Mouse (Mus musculus): ENCODE results near the gene Ppp1r9a. TPM values are rescaled to one million over a fixed set of nuclear protein-coding genes. Genes with fewer than 3 reads are reported as not detected.

Ppp1r9a gene
- polyA plus RNA-seq, 1 experiment from 2014 or later: 18.7 TPM

GRCm38 (mm10) chr6:5174179-5174812 lies 271.6 kb downstream of the Ppp1r9a start:
- H3K27ac ChIP-seq: no peak overlapping the region
- no peak overlapping the region for H3K4me3 ChIP-seq
- no peaks in the 10 kb centered on the region for H3K27me3 ChIP-seq
- 82% methylated on average over 10 of the region's 10 CpGs for WGBS
- H3K9me3 ChIP-seq: no peaks in the 10 kb centered on the region
- H3K9ac ChIP-seq: no peak overlapping the region
- no peak for ATAC-seq (ENCODE audit: borderline replicate concordance, extremely low read depth, low FRiP score, low TSS enrichment)
- H3K36me3 ChIP-seq: no peaks in the 10 kb centered on the region
- no peak overlapping the region for H3K4me2 ChIP-seq
- H3K4me1 ChIP-seq: no peaks in the 10 kb centered on the region

DNA sequence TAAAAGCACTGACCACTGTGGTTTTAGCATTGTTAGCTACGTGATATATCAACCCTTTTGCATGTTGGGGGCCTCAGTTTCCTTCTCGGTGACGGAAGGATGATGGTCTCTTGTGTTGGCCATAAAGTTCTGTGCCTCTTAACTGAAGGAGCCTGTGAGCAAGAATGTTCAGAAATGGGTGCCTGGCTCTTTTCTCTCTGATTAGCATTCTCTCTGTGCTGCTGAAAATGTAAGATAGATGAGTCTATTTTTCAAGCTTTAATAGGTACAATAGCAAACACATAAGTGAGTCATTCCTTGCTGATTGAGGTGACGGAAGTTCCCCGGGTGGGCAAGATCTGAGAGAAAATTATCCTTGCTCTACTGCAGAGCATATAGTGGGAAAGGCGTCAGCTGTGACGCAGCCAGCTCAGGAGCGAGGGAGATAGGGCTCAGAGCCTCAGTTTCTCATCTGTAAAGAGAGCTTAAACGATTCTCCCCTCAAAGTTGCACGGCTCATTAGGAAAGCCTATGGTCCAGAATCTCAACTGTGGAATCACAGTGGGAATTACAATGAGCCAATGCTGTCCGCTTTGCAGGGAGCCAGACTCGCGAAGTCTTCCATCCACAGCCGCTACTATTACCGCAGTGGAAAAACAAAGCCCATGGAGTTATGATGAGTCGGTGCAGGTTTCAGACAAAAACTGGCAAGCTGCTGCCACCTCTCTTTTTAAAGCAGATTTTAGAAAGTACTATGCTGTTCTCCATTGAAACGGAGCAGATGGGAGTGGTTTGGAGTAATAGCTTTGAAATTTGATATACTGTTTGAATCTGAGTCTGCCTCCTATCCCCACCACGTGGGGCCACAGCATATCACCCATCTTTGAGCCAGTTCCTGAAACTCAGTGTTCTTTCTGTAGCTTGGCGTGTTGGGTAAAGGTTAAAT lies 275.5 kb downstream of the Ppp1r9a start:
- H3K27me3 ChIP-seq: no peaks in the 10 kb centered on the region
- 0 out of 2 replicates have a peak overlapping the region, but pooled peaks have one; percentile 13 for H3K4me3 ChIP-seq
- H3K9ac ChIP-seq: no peak overlapping the region
- ATAC-seq (ENCODE audit: borderline replicate concordance, extremely low read depth, low FRiP score, low TSS enrichment): peak; percentile 70; the same call in 1 of the 2 replicates
- H3K4me1 ChIP-seq: no peaks in the 10 kb centered on the region
- H3K9me3 ChIP-seq: no peaks in the 10 kb centered on the region
- 52% methylated on average over 19 of the region's 19 CpGs for WGBS
- no peak overlapping the region for H3K27ac ChIP-seq
- no peaks in the 10 kb centered on the region for H3K36me3 ChIP-seq
- H3K4me2 ChIP-seq: peak overlapping the region; percentile 41

DNA sequence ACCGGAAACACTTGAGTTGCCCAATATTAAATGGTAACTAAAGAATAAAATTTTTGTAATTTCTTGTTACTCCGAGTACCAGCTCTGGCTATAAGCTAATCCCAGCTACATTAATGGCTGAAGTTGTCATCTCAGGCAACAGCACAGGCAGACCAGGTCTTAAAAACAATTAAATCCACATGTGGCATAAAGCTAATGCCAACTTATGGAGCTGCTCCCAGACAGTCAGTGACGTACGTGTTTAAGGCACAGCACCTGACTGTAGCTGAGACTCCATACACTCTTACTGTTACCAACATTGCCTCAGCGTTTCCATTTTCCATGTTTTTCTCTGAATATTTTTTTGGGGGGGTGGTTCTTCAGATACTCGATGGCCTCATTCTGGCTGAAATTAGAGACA lies 276.5 kb downstream of the Ppp1r9a start:
- ATAC-seq (ENCODE audit: borderline replicate concordance, extremely low read depth, low FRiP score, low TSS enrichment): no peak
- no peak overlapping the region for H3K27ac ChIP-seq
- no peak overlapping the region for H3K4me2 ChIP-seq
- no peaks in the 10 kb centered on the region for H3K4me1 ChIP-seq
- H3K36me3 ChIP-seq: no peaks in the 10 kb centered on the region
- no peak overlapping the region for H3K9ac ChIP-seq
- WGBS: 82% methylated on average over 6 of the region's 6 CpGs
- no peak overlapping the region for H3K4me3 ChIP-seq
- H3K27me3 ChIP-seq: no peaks in the 10 kb centered on the region
- no peaks in the 10 kb centered on the region for H3K9me3 ChIP-seq

GRCm38 (mm10) chr6:5180645-5181044 lies 277.9 kb downstream of the Ppp1r9a start:
- Histone ChIP-seq H3K9me3 (no peaks in the 10 kb centered on the region), H3K4me3 (no peak overlapping the region), H3K4me1 (no peaks in the 10 kb centered on the region), H3K36me3 (no peaks in the 10 kb centered on the region), H3K27me3 (no peaks in the 10 kb centered on the region), H3K9ac (no peak overlapping the region), H3K4me2 (no peak overlapping the region), H3K27ac (no peak overlapping the region)
- ATAC-seq (ENCODE audit: borderline replicate concordance, extremely low read depth, low FRiP score, low TSS enrichment): no peak
- WGBS: 79% methylated on average over 5 of the region's 5 CpGs

DNA sequence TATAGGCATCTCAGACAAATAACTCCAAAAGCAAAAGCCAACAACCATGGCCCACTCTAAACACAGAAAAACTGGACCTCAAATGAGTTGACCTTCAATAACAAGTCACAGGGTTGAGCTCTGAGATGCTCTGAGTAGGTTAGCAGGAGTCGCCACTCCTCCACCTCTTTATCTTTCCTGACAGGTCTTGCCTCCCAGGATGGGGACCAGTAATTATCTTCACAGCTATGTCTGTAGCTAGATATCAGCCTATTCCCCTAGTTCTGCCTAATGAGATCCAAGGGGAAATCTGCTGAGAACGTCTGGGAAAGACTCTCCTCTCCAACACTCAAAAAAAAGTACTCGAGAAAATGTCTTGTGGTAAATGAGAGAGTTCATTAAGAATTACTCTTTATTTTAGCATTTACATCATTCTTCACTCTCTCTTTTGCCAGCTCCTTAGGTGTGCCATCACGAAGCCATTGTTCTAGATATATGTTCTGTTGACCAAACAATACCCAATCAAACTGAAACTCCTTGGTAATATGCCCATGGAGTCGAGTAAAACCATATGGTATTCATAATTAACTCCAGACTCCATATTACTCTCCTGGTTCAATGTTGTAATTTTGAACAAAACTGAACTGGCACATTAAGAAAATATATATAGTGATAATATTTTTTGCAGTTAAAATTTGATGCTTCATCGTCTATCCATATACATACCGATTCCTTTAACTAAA lies 283.7 kb downstream of the Ppp1r9a start:
- Histone ChIP-seq H3K4me2 (no peak overlapping the region), H3K27ac (no peak overlapping the region), H3K4me1 (peaks cover 5% of the 10 kb centered on the region; the same call in 1 of the 2 replicates), H3K9me3 (no peaks in the 10 kb centered on the region), H3K4me3 (no peak overlapping the region), H3K27me3 (no peaks in the 10 kb centered on the region), H3K9ac (no peak overlapping the region), H3K36me3 (no peaks in the 10 kb centered on the region)
- WGBS: 68% methylated on average over 7 of the region's 7 CpGs
- no peak for ATAC-seq (ENCODE audit: borderline replicate concordance, extremely low read depth, low FRiP score, low TSS enrichment)

DNA sequence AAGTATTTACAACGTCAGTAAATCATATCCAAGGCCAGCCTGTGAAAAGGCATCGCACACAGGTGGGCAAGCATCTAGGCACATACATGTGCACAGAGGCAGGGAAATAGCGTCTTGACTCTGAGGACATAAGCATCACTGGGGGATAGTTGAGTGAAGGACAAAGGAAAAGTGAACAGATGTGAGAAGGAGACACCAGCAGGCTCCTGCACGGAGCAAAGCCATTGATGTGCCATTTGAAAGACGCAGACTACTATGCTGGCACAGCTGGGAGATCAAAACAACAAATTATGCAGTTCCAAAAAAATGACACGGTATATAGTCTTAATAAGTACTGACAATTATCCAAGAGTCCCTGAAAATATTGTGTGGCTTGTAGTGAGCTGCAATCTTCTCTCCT lies 284.9 kb downstream of the Ppp1r9a start:
- no peak overlapping the region for H3K4me2 ChIP-seq

DNA sequence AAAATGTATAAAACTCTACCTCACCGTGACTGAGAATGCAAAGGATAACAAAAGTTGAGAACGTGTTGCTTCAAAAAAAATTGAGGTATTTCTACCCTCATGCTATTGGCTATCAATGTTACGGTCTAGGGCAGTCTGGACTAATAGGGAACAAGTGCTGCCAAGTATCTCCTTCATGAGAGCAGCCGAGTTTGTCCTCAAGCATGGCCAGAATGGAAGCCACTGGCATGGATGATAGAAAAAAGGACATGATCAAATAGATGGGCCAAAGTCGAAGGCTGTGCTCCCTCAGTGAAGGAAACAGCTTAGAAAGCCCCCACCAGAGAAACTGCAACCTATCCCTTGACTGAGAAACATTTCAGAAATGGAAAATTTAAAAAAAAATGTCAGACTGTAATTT lies 285.3 kb downstream of the Ppp1r9a start:
- Histone ChIP-seq H3K27me3 (no peaks in the 10 kb centered on the region), H3K4me1 (peaks cover 5% of the 10 kb centered on the region; the same call in 1 of the 2 replicates), H3K9me3 (no peaks in the 10 kb centered on the region), H3K36me3 (no peaks in the 10 kb centered on the region), H3K4me3 (no peak overlapping the region), H3K27ac (no peak overlapping the region), H3K9ac (no peak overlapping the region), H3K4me2 (no peak overlapping the region)
- ATAC-seq (ENCODE audit: borderline replicate concordance, extremely low read depth, low FRiP score, low TSS enrichment): no peak
- 77% methylated on average over 5 of the region's 5 CpGs for WGBS

More for the DNA sequence above, 284.9 kb downstream of the Ppp1r9a start:
- Histone ChIP-seq H3K36me3 (no peaks in the 10 kb centered on the region), H3K27ac (no peak overlapping the region), H3K9me3 (no peaks in the 10 kb centered on the region), H3K4me3 (no peak overlapping the region), H3K9ac (no peak overlapping the region), H3K4me1 (peaks cover 5% of the 10 kb centered on the region; the same call in 1 of the 2 replicates), H3K27me3 (no peaks in the 10 kb centered on the region)
- WGBS: 84% methylated on average over 6 of the region's 6 CpGs
- no peak for ATAC-seq (ENCODE audit: borderline replicate concordance, extremely low read depth, low FRiP score, low TSS enrichment)

GRCm38 (mm10) chr6:5188938-5189337 lies 286.2 kb downstream of the Ppp1r9a start:
- Histone ChIP-seq H3K27me3 (no peaks in the 10 kb centered on the region), H3K27ac (no peak overlapping the region), H3K9ac (no peak overlapping the region), H3K4me1 (peaks cover 5% of the 10 kb centered on the region; the same call in 1 of the 2 replicates), H3K9me3 (no peaks in the 10 kb centered on the region), H3K4me3 (no peak overlapping the region), H3K4me2 (no peak overlapping the region), H3K36me3 (no peaks in the 10 kb centered on the region)
- 55% methylated on average over 6 of the region's 6 CpGs for WGBS
- ATAC-seq (ENCODE audit: borderline replicate concordance, extremely low read depth, low FRiP score, low TSS enrichment): no peak

DNA sequence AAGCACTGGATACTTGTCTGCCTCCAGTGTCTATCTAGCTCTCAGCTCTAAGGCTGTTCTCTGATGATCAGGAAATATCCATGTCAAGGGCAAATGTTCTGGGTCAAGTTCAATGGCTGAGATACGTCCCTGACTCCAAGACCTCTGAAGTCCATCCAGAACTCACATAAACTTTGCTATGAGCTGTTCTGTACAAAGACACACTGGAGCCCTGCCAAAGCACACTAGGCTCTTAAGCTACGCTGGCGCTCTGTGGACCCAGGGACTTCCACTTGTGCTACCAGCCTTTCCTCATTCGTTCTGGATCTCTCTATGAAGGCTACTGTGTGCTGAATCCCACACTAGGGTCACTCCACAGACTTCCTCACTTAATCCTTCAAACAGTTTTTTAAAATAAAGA lies 286.8 kb downstream of the Ppp1r9a start:
- peak; percentile 42; the same call in 1 of the 2 replicates for ATAC-seq (ENCODE audit: borderline replicate concordance, extremely low read depth, low FRiP score, low TSS enrichment)
- Histone ChIP-seq H3K9me3 (no peaks in the 10 kb centered on the region), H3K36me3 (no peaks in the 10 kb centered on the region), H3K4me1 (peaks cover 5% of the 10 kb centered on the region; the same call in 1 of the 2 replicates), H3K27me3 (no peaks in the 10 kb centered on the region), H3K4me3 (no peak overlapping the region), H3K27ac (no peak overlapping the region), H3K4me2 (no peak overlapping the region), H3K9ac (no peak overlapping the region)
- WGBS: 15% methylated on average over 4 of the region's 4 CpGs

DNA sequence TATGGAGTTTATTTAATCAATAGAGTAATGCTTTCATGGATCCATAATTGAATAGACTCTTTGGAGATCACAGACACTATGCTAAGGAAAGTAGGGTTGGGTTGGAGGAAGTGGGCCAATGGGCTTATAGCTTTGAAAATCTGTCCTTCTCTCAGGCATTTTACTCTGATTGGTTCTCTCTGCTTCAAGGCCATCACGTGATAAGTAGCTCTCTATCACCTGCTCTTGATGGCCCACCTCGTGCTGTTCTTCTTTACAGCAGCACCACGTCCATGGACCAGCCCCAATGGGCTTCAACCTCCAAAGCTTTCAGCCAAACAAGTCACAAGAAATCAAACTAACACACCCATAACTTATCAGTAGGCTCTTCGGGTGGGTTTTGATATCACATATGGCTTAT lies 288.0 kb downstream of the Ppp1r9a start:
- no peaks in the 10 kb centered on the region for H3K36me3 ChIP-seq
- H3K4me3 ChIP-seq: no peak overlapping the region
- H3K27ac ChIP-seq: no peak overlapping the region
- H3K9ac ChIP-seq: no peak overlapping the region
- H3K4me2 ChIP-seq: no peak overlapping the region
- no peak for ATAC-seq (ENCODE audit: borderline replicate concordance, extremely low read depth, low FRiP score, low TSS enrichment)
- no peaks in the 10 kb centered on the region for H3K9me3 ChIP-seq
- 70% methylated on average over 4 of the region's 4 CpGs for WGBS
- H3K4me1 ChIP-seq: peaks cover 5% of the 10 kb centered on the region; the same call in 1 of the 2 replicates
- H3K27me3 ChIP-seq: no peaks in the 10 kb centered on the region

GRCm38 (mm10) chr6:5193693-5194092 lies 291.0 kb downstream of the Ppp1r9a start, which contains the start of gene Pon1:
Gene Pon1 (minus strand): TSS chr6:5193946.
- Histone ChIP-seq H3K4me1 (peaks cover 5% of the 10 kb centered on the region; the same call in 1 of the 2 replicates), H3K9ac (no peak within 1 kb of the TSS), H3K27me3 (no peaks in the 10 kb centered on the region), H3K27ac (no peak within 1 kb of the TSS), H3K4me3 (no peak within 1 kb of the TSS), H3K9me3 (no peaks in the 10 kb centered on the region), H3K36me3 (no peaks in the 10 kb centered on the region), H3K4me2 (no peak within 1 kb of the TSS)
- WGBS: 43% methylated on average over 5 of the region's 5 CpGs
- no peak for ATAC-seq (ENCODE audit: borderline replicate concordance, extremely low read depth, low FRiP score, low TSS enrichment)

All from lung, embryonic 15.5 days (tissue).